Mouse (Mus musculus): Measurements from ENCODE around the gene Mkrn2. TPM values are rescaled to one million over a fixed set of nuclear protein-coding genes. Genes with fewer than 3 reads are reported as not detected.

The Mkrn2 gene
- polyA plus RNA-seq (2016; fragmentation: Nextera tagmentation; extraction: Ambion mirVana): 23.5 and 27.7 TPM in 2 replicates

GRCm38 (mm10) chr6:115601715-115602523, at the start of gene Mkrn2:
TSS of gene Mkrn2 (plus strand) at chr6:115601902.
- H3K4me3 ChIP-seq: peak within 1 kb of the TSS; percentile 97
- peaks cover 6% of the 10 kb centered on the region; the same call in 1 of the 2 replicates for H3K36me3 ChIP-seq
- no peaks in the 10 kb centered on the region for H3K27me3 ChIP-seq (ENCODE audit: insufficient read depth, poor library complexity, severe bottlenecking)
- no peaks in the 10 kb centered on the region for H3K9me3 ChIP-seq
- DNase-seq (ENCODE audit: low spot score): peak; percentile 92
- peaks cover 10% of the 10 kb centered on the region for H3K4me1 ChIP-seq
- peak within 1 kb of the TSS; percentile 94 for H3K27ac ChIP-seq
- WGBS: under 1% methylated on average over 60 of the region's 61 CpGs

DNA sequence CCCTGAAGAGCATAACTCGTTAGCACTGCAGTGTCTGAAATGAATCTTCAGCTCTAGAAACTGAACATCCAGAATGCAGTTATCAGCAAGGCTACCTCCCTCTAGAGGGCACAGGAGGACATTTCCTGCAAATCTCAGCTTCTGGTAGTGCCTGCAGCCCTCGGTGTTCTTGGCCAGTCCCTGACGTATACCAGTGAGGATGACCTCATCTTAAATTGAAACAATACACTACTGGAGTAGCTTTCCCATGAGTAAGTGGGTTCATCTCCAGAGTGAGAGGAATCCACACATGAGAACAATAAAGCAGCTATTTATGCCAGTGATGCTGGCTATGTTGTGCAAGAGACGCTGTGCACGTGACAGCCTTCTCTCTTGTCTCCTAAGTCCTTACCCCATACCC, 46.2 kb upstream of the Mkrn2 start:
- Histone ChIP-seq H3K27me3 (ENCODE audit: insufficient read depth, poor library complexity, severe bottlenecking) (no peaks in the 10 kb centered on the region), H3K4me1 (peaks cover 13% of the 10 kb centered on the region), H3K9me3 (no peaks in the 10 kb centered on the region), H3K4me3 (no peak overlapping the region), H3K27ac (no peak overlapping the region), H3K36me3 (peaks cover 55% of the 10 kb centered on the region)
- no peak for DNase-seq (ENCODE audit: low spot score)
- 65% methylated on average over 5 of the region's 5 CpGs for WGBS

- H3K9me3 ChIP-seq: no peaks in the 10 kb centered on the region
- H3K27ac ChIP-seq: no peak overlapping the region
- H3K4me1 ChIP-seq: peaks cover 13% of the 10 kb centered on the region
- H3K4me3 ChIP-seq: no peak overlapping the region
- DNase-seq (ENCODE audit: low spot score): no peak
- no peaks in the 10 kb centered on the region for H3K27me3 ChIP-seq (ENCODE audit: insufficient read depth, poor library complexity, severe bottlenecking)
- WGBS: 83% methylated on average over 2 of the region's 2 CpGs
- H3K36me3 ChIP-seq: peaks cover 60% of the 10 kb centered on the region
Measured at GRCm38 (mm10) chr6:115558176-115558575, 43.5 kb upstream of the Mkrn2 start.

GRCm38 (mm10) chr6:115559651-115560632, 41.8 kb upstream of the Mkrn2 start:
- no peaks in the 10 kb centered on the region for H3K27me3 ChIP-seq (ENCODE audit: insufficient read depth, poor library complexity, severe bottlenecking)
- H3K36me3 ChIP-seq: peaks cover 55% of the 10 kb centered on the region
- no peaks in the 10 kb centered on the region for H3K9me3 ChIP-seq
- peak; percentile 89 for DNase-seq (ENCODE audit: low spot score)
- peaks cover 13% of the 10 kb centered on the region for H3K4me1 ChIP-seq
- peak overlapping the region; percentile 36 for H3K4me3 ChIP-seq
- H3K27ac ChIP-seq: peak overlapping the region; percentile 90
- 51% methylated on average over 21 of the region's 21 CpGs for WGBS

- H3K4me3 ChIP-seq: no peak overlapping the region
- H3K36me3 ChIP-seq: peaks cover 82% of the 10 kb centered on the region
- DNase-seq (ENCODE audit: low spot score): no peak
- H3K27ac ChIP-seq: no peak overlapping the region
- no peaks in the 10 kb centered on the region for H3K4me1 ChIP-seq
- 83% methylated on average over 6 of the region's 6 CpGs for WGBS
- no peaks in the 10 kb centered on the region for H3K9me3 ChIP-seq
- H3K27me3 ChIP-seq (ENCODE audit: insufficient read depth, poor library complexity, severe bottlenecking): no peaks in the 10 kb centered on the region
Measured at GRCm38 (mm10) chr6:115565479-115566045, 36.1 kb upstream of the Mkrn2 start.

DNA sequence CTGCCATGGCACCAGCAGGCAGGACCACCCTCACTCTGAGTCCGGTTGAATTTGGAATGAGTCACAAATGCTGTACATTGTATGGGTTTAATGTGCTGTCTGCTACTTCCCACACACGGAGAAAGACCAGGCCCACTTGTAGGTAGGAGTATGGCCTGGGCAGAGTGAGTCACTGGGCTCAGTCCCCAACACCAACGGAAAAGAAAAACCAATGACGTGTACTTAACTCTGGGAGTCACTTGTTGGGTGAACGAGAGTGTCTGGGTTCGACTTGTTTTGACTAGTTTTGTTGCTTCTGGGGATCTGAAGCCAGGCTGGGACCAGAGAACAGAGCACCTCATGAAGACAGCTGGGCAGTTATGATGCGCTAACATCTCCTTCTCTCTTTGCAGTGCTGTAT, 27.5 kb upstream of the Mkrn2 start:
- no peak for DNase-seq (ENCODE audit: low spot score)
- no peaks in the 10 kb centered on the region for H3K27me3 ChIP-seq (ENCODE audit: insufficient read depth, poor library complexity, severe bottlenecking)

DNA sequence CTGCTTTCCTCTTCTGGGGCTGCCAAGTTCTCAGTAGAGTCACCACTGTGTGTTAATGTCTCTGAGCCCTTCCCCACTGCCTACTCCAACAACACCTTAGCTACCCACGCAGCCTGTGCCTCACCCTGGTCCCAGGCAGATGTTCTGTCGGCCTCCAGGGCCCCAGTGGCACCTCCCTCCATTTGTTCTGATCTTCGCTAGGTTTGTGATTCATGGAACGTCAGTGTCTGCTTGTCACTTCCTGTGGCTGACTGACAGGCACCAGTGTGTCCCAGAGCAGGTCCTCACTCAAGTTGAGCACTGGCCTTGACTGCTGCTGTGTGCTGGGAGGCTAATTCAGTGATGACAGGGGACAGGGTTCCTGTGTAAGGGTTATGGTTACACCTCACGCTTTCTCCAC, 24.3 kb upstream of the Mkrn2 start:
- Histone ChIP-seq H3K36me3 (peaks cover 79% of the 10 kb centered on the region), H3K4me3 (no peak overlapping the region), H3K9me3 (no peaks in the 10 kb centered on the region), H3K4me1 (no peaks in the 10 kb centered on the region), H3K27ac (no peak overlapping the region), H3K27me3 (ENCODE audit: insufficient read depth, poor library complexity, severe bottlenecking) (no peaks in the 10 kb centered on the region)
- 84% methylated on average over 5 of the region's 5 CpGs for WGBS
- DNase-seq (ENCODE audit: low spot score): no peak

More for the DNA sequence above, 27.5 kb upstream of the Mkrn2 start:
- Histone ChIP-seq H3K36me3 (peaks cover 87% of the 10 kb centered on the region), H3K4me3 (no peak overlapping the region), H3K9me3 (no peaks in the 10 kb centered on the region), H3K4me1 (no peaks in the 10 kb centered on the region; the same call in 1 of the 2 replicates), H3K27ac (no peak overlapping the region)
- WGBS: 84% methylated on average over 7 of the region's 7 CpGs

- peaks cover 74% of the 10 kb centered on the region for H3K36me3 ChIP-seq
- H3K4me1 ChIP-seq: no peaks in the 10 kb centered on the region
- no peak overlapping the region for H3K4me3 ChIP-seq
- H3K9me3 ChIP-seq: no peaks in the 10 kb centered on the region
- no peaks in the 10 kb centered on the region for H3K27me3 ChIP-seq (ENCODE audit: insufficient read depth, poor library complexity, severe bottlenecking)
- no peak overlapping the region for H3K27ac ChIP-seq
- DNase-seq (ENCODE audit: low spot score): no peak
- WGBS: 92% methylated on average over 9 of the region's 9 CpGs
Measured at GRCm38 (mm10) chr6:115577941-115578340, 23.8 kb upstream of the Mkrn2 start.

DNA sequence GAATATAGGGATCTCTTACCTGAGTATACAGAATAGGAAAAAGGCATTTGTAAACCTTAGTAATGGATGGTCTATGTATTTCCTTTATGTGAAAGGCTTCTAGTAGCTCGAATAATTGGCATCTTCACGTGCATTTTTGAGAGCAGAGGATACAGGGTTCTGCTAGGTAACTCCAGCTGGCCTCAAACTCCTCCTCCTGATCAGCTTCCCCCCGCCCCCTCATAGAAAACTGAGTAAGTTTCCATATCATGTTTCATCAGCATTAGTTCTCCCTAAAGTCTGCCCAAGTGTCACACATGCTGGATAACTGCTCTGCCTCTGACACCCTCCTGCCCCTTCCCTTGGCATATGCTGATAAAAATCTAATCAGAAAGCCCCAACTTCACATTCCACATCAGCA, 20.9 kb upstream of the Mkrn2 start:
- Histone ChIP-seq H3K27ac (no peak overlapping the region), H3K9me3 (no peaks in the 10 kb centered on the region), H3K4me1 (0 out of 2 replicates have a peak, but pooled peaks cover 2% of the 10 kb centered on the region), H3K27me3 (ENCODE audit: insufficient read depth, poor library complexity, severe bottlenecking) (no peaks in the 10 kb centered on the region), H3K4me3 (no peak overlapping the region), H3K36me3 (peaks cover 51% of the 10 kb centered on the region)
- 80% methylated on average over 3 of the region's 3 CpGs for WGBS
- no peak for DNase-seq (ENCODE audit: low spot score)

GRCm38 (mm10) chr6:115582328-115583115, 19.2 kb upstream of the Mkrn2 start:
- no peaks in the 10 kb centered on the region for H3K27me3 ChIP-seq (ENCODE audit: insufficient read depth, poor library complexity, severe bottlenecking)
- 0 out of 2 replicates have a peak, but pooled peaks cover 5% of the 10 kb centered on the region for H3K4me1 ChIP-seq
- 83% methylated on average over 10 of the region's 10 CpGs for WGBS
- no peaks in the 10 kb centered on the region for H3K9me3 ChIP-seq
- no peak overlapping the region for H3K4me3 ChIP-seq
- no peak overlapping the region for H3K27ac ChIP-seq
- DNase-seq (ENCODE audit: low spot score): no peak
- peaks cover 34% of the 10 kb centered on the region for H3K36me3 ChIP-seq

DNA sequence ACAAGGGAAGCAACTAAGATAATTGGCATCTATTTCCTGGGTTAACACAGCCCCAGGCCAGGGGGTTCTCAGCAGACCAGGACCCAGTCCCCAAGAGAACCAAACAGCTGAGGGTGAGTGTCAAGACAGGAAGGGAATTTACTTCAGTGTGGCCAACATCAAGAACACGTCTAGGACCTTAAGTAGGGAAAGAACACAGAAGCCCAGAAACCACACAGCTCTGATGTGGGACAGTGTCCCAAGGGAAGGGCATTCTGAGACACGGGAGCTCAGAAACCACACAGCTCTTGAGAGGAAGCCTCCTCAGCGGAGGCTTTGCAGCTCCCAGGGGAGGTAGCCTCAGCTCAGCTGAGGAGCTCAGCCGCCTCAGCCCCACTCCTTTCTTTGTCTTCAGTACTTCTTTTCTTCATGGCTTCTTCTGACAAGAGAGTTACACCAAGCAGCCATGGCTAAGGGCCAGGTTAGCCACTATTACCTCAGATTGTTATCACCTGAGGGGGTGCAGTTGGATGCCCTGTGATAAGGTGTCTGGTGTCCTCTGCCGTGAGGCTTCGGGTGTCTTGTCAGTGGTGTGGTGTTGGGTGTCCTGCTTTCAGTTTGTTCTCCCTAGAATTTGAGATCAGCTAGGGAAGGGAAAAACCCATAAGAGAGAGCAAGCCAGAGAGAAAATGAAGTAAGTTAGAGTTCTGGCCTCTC, 18.1 kb upstream of the Mkrn2 start:
- Histone ChIP-seq H3K27me3 (ENCODE audit: insufficient read depth, poor library complexity, severe bottlenecking) (no peaks in the 10 kb centered on the region), H3K4me1 (0 out of 2 replicates have a peak, but pooled peaks cover 5% of the 10 kb centered on the region), H3K4me3 (no peak overlapping the region), H3K36me3 (peaks cover 24% of the 10 kb centered on the region), H3K27ac (no peak overlapping the region), H3K9me3 (no peaks in the 10 kb centered on the region)
- 73% methylated on average over 6 of the region's 6 CpGs for WGBS
- DNase-seq (ENCODE audit: low spot score): no peak

Data from heart, embryonic 10.5 days (tissue).